Mouse (Mus musculus): ENCODE measurements at regions not wholly inside any gene's neighbourhood (a gene's known extent, or its start where the extent isn't known, plus 50 kb on each side); places are given as distances from the start of the nearest gene placed in this dataset.

GRCm38 (mm10) chr6:36175112-36175511, 212.8 kb upstream of the Chrm2 start:
- TF ChIP-seq CTCF (IDR thresholded peaks at IDR 0.05; ENCODE audit: low read depth) (no peak), EP300 (optimal IDR thresholded peaks at IDR 0.05) (no peak)

Data from stomach, postnatal 0 days (tissue).